Mouse (Mus musculus): ENCODE data around the gene Isg15.

DNA sequence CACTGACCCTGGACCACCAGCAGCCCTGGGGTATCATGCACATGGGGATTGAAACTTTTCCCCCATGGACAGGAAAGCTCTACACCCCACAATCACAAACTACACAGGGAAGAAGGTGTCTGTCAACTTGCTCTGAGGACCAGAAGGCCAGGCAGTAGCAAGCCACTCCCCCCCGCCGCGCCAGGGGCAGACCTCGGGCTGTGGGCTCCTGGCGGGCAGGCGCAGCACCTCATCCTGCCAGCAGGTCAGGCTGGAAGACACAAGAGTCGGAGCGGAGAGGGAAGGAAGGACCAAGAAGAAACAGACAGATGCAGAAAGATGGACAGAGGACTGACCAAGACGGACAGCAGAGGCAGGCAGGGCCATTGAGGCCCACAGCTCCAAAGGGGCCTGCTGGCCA, 23.0 kb downstream of the Isg15 start:
- TF ChIP-seq CTCF (IDR thresholded peaks at IDR 0.05) (no peak), POLR2A (IDR thresholded peaks at IDR 0.05; ENCODE audit: insufficient read depth, low read depth, low read length) (no peak)
